Mouse (Mus musculus) lung, embryonic 15.5 days (tissue): ENCODE data around the gene Scn1b. TPM values are rescaled to one million over a fixed set of nuclear protein-coding genes. Genes with fewer than 3 reads are reported as not detected.

Source experiments
- ATAC-seq: fragments of 200-750 bp; cut with Nextera tagmentation; 2 replicates; pipeline ENCODE4 v1.8.0; 2017; ENCODE audit warnings: moderate number of reproducible peaks, borderline replicate concordance; ENCODE audit not compliant: low FRiP score, low TSS enrichment; ENCODE audit errors: extremely low read depth
- H3K27ac ChIP-seq: fragments of 300-500 bp; sonication (generic); 2 replicates; pipeline ENCODE4 v1.5.1; 2015; ENCODE audit warnings: moderate library complexity, mild to moderate bottlenecking, inconsistent platforms
- H3K27me3 ChIP-seq: fragments of 300-500 bp; sonication (generic); 2 replicates; pipeline ENCODE4 v1.6.1; 2015; ENCODE audit warnings: inconsistent platforms
- H3K36me3 ChIP-seq: fragments of 300-500 bp; sonication (generic); 2 replicates; pipeline ENCODE4 v1.6.1; 2015; ENCODE audit warnings: inconsistent platforms
- H3K4me1 ChIP-seq: fragments of 300-500 bp; sonication (generic); 2 replicates; pipeline ENCODE4 v1.6.1; 2015; ENCODE audit warnings: inconsistent platforms
- H3K4me2 ChIP-seq: fragments of 300-500 bp; sonication (generic); 2 replicates; pipeline ENCODE4 v1.6.1; 2015; ENCODE audit warnings: inconsistent platforms, mild to moderate bottlenecking, moderate library complexity
- H3K4me3 ChIP-seq: fragments of 300-500 bp; sonication (generic); 2 replicates; pipeline ENCODE4 v1.5.1; 2015; ENCODE audit warnings: mild to moderate bottlenecking, inconsistent platforms
- H3K9ac ChIP-seq: fragments of 300-500 bp; sonication (generic); 2 replicates; pipeline ENCODE4 v1.6.1; 2015; ENCODE audit warnings: inconsistent platforms
- H3K9me3 ChIP-seq: fragments of 300-500 bp; sonication (generic); 2 replicates; pipeline ENCODE4 v1.6.1; 2016; ENCODE audit warnings: inconsistent platforms
- WGBS: fragments of 180-500 bp; shearing (Covaris S2); methylation state at CpG from one replicate; pipeline ENCODE4 v1.1.7; 2015; 5-methylcytosine and 5-hydroxymethylcytosine counted together
- polyA plus RNA-seq: library from polyadenylated mRNA; unstranded; fragments of >200 nt; fragmentation: Nextera tagmentation; extraction: Ambion mirVana; gene quantifications from 2 replicates; pipeline ENCODE4 v1.2.1, GENCODE M21; 2015

The Scn1b gene
- 1.5 and 1.8 TPM in 2 replicates for polyA plus RNA-seq

GRCm38 (mm10) chr7:31126851-31127724 lies at the start of gene Scn1b:
TSS of gene Scn1b (minus strand) at chr7:31127003.
- Histone ChIP-seq H3K4me1 (peaks cover 17% of the 10 kb centered on the region), H3K4me3 (peak within 1 kb of the TSS; percentile 56), H3K9ac (peak within 1 kb of the TSS; percentile 32), H3K27me3 (peaks cover 47% of the 10 kb centered on the region), H3K27ac (no peak within 1 kb of the TSS), H3K36me3 (peaks cover 40% of the 10 kb centered on the region), H3K9me3 (no peaks in the 10 kb centered on the region), H3K4me2 (peak within 1 kb of the TSS; percentile 99)
- peak; percentile 57; the same call in 1 of the 2 replicates for ATAC-seq
- 1% methylated on average over 30 of the region's 60 CpGs for WGBS

GRCm38 (mm10) chr7:31175096-31175495 lies 48.3 kb upstream of the Scn1b start:
- WGBS, result 71% methylated on average over 3 of the region's 3 CpGs

GRCm38 (mm10) chr7:31174466-31174865 lies 47.7 kb upstream of the Scn1b start:
- H3K27ac ChIP-seq, result no peak overlapping the region
- H3K4me2 ChIP-seq, result no peak overlapping the region
- WGBS, result 60% methylated on average over 8 of the region's 8 CpGs
- no peak overlapping the region for H3K9ac ChIP-seq
- 0 out of 2 replicates have a peak, but pooled peaks cover 3% of the 10 kb centered on the region for H3K4me1 ChIP-seq
- no peak for ATAC-seq
- H3K9me3 ChIP-seq, result no peaks in the 10 kb centered on the region
- peaks cover 13% of the 10 kb centered on the region; the same call in 1 of the 2 replicates for H3K27me3 ChIP-seq
- no peaks in the 10 kb centered on the region for H3K36me3 ChIP-seq
- no peak overlapping the region for H3K4me3 ChIP-seq

More at GRCm38 (mm10) chr7:31175096-31175495, 48.3 kb upstream of the Scn1b start:
- Histone ChIP-seq H3K4me3 (no peak overlapping the region), H3K4me1 (0 out of 2 replicates have a peak, but pooled peaks cover 3% of the 10 kb centered on the region), H3K27ac (no peak overlapping the region), H3K36me3 (no peaks in the 10 kb centered on the region), H3K9ac (no peak overlapping the region), H3K9me3 (no peaks in the 10 kb centered on the region), H3K4me2 (no peak overlapping the region), H3K27me3 (peaks cover 14% of the 10 kb centered on the region; the same call in 1 of the 2 replicates)
- ATAC-seq, result no peak

- ATAC-seq, result no peak
- Histone ChIP-seq H3K4me2 (no peak overlapping the region), H3K36me3 (no peaks in the 10 kb centered on the region), H3K9ac (no peak overlapping the region), H3K4me3 (no peak overlapping the region), H3K4me1 (peaks cover under 1% of the 10 kb centered on the region; the same call in 1 of the 2 replicates), H3K9me3 (no peaks in the 10 kb centered on the region), H3K27ac (no peak overlapping the region), H3K27me3 (no peaks in the 10 kb centered on the region)
- 16% methylated on average over 2 of the region's 2 CpGs for WGBS
These were observed 45.4 kb upstream of the Scn1b start for GRCm38 (mm10) chr7:31172238-31172637.

- H3K36me3 ChIP-seq, result no peaks in the 10 kb centered on the region
- H3K4me3 ChIP-seq, result no peak overlapping the region
- no peaks in the 10 kb centered on the region; the same call in 1 of the 2 replicates for H3K4me1 ChIP-seq
- no peaks in the 10 kb centered on the region for H3K27me3 ChIP-seq
- no peaks in the 10 kb centered on the region for H3K9me3 ChIP-seq
- H3K27ac ChIP-seq, result no peak overlapping the region
- 76% methylated on average over 9 of the region's 9 CpGs for WGBS
- no peak overlapping the region for H3K4me2 ChIP-seq
- no peak overlapping the region for H3K9ac ChIP-seq
- no peak for ATAC-seq
These were observed 43.7 kb upstream of the Scn1b start for GRCm38 (mm10) chr7:31170520-31170919.

GRCm38 (mm10) chr7:31168412-31168811 lies 41.6 kb upstream of the Scn1b start:
- no peak overlapping the region for H3K27ac ChIP-seq
- WGBS, result 42% methylated on average over 8 of the region's 8 CpGs
- no peak overlapping the region for H3K4me2 ChIP-seq
- H3K4me3 ChIP-seq, result no peak overlapping the region
- no peaks in the 10 kb centered on the region for H3K36me3 ChIP-seq
- no peaks in the 10 kb centered on the region for H3K9me3 ChIP-seq
- ATAC-seq, result peak; percentile 27; the same call in 1 of the 2 replicates
- H3K4me1 ChIP-seq, result no peaks in the 10 kb centered on the region; the same call in 1 of the 2 replicates
- H3K9ac ChIP-seq, result no peak overlapping the region
- no peaks in the 10 kb centered on the region for H3K27me3 ChIP-seq

- H3K36me3 ChIP-seq, result no peaks in the 10 kb centered on the region
- no peak for ATAC-seq
- H3K4me1 ChIP-seq, result no peaks in the 10 kb centered on the region; the same call in 1 of the 2 replicates
- H3K4me2 ChIP-seq, result no peak overlapping the region
- H3K27ac ChIP-seq, result no peak overlapping the region
- H3K9me3 ChIP-seq, result no peaks in the 10 kb centered on the region
- WGBS, result 52% methylated on average over 1 of the region's 1 CpGs
- H3K4me3 ChIP-seq, result no peak overlapping the region
- H3K27me3 ChIP-seq, result no peaks in the 10 kb centered on the region
- H3K9ac ChIP-seq, result no peak overlapping the region
These were observed 37.9 kb upstream of the Scn1b start for GRCm38 (mm10) chr7:31164748-31165147.

- no peak overlapping the region for H3K4me2 ChIP-seq
- no peaks in the 10 kb centered on the region for H3K27me3 ChIP-seq
- H3K4me1 ChIP-seq, result no peaks in the 10 kb centered on the region; the same call in 1 of the 2 replicates
- ATAC-seq, result no peak
- 52% methylated on average over 3 of the region's 3 CpGs for WGBS
- no peak overlapping the region for H3K4me3 ChIP-seq
- H3K9ac ChIP-seq, result no peak overlapping the region
- no peaks in the 10 kb centered on the region for H3K9me3 ChIP-seq
- H3K27ac ChIP-seq, result no peak overlapping the region
- no peaks in the 10 kb centered on the region for H3K36me3 ChIP-seq
These were observed 37.1 kb upstream of the Scn1b start for GRCm38 (mm10) chr7:31163666-31164577.

GRCm38 (mm10) chr7:31162324-31162723 lies 35.5 kb upstream of the Scn1b start:
- Histone ChIP-seq H3K27ac (no peak overlapping the region), H3K9ac (no peak overlapping the region), H3K4me3 (no peak overlapping the region), H3K4me1 (no peaks in the 10 kb centered on the region), H3K4me2 (no peak overlapping the region), H3K9me3 (no peaks in the 10 kb centered on the region), H3K27me3 (no peaks in the 10 kb centered on the region), H3K36me3 (no peaks in the 10 kb centered on the region)
- WGBS, result 46% methylated on average over 11 of the region's 11 CpGs
- no peak for ATAC-seq

- Histone ChIP-seq H3K4me2 (no peak overlapping the region), H3K4me3 (no peak overlapping the region), H3K27me3 (no peaks in the 10 kb centered on the region), H3K4me1 (no peaks in the 10 kb centered on the region), H3K9me3 (no peaks in the 10 kb centered on the region), H3K36me3 (no peaks in the 10 kb centered on the region), H3K9ac (no peak overlapping the region), H3K27ac (no peak overlapping the region)
- no peak for ATAC-seq
- WGBS, result 55% methylated on average over 3 of the region's 3 CpGs
These were observed 35.0 kb upstream of the Scn1b start for GRCm38 (mm10) chr7:31161831-31162230.

- 69% methylated on average over 3 of the region's 3 CpGs for WGBS
These were observed 34.4 kb upstream of the Scn1b start for GRCm38 (mm10) chr7:31161246-31161645.

More at GRCm38 (mm10) chr7:31161246-31161645, 34.4 kb upstream of the Scn1b start:
- Histone ChIP-seq H3K4me2 (no peak overlapping the region), H3K27me3 (no peaks in the 10 kb centered on the region), H3K36me3 (no peaks in the 10 kb centered on the region), H3K9me3 (no peaks in the 10 kb centered on the region), H3K4me3 (no peak overlapping the region), H3K27ac (no peak overlapping the region), H3K4me1 (no peaks in the 10 kb centered on the region), H3K9ac (no peak overlapping the region)
- ATAC-seq, result no peak
